Mouse (Mus musculus) C2C12 (cell line): ENCODE measurements at regions not wholly inside any gene's neighbourhood (a gene's known extent, or its start where the extent isn't known, plus 50 kb on each side); places are given as distances from the start of the nearest gene placed in this dataset.

Experiments used
- CEBPB ChIP-seq: IDR thresholded peaks from one replicate; pipeline ENCODE4 v1.6.1; 2011; ENCODE audit warnings: low read depth, mild to moderate bottlenecking, control low read depth, moderate library complexity
- CTCF ChIP-seq: IDR thresholded peaks from one replicate; pipeline ENCODE4 v1.5.1; 2011; ENCODE audit not compliant: control insufficient read depth, insufficient read depth, insufficient read length
- FOSL1 ChIP-seq: IDR thresholded peaks from one replicate; pipeline ENCODE4 v1.8.0; 2011; ENCODE audit warnings: mild to moderate bottlenecking, low read length; ENCODE audit not compliant: poor library complexity, insufficient read depth, severe bottlenecking
- MAX ChIP-seq: IDR thresholded peaks from one replicate; pipeline ENCODE4 v1.6.1; 2011; ENCODE audit warnings: mild to moderate bottlenecking, control low read depth
- MYOD1 ChIP-seq: IDR thresholded peaks from one replicate; pipeline ENCODE4 v1.6.1; 2011; ENCODE audit warnings: low read depth; ENCODE audit not compliant: control insufficient read depth, insufficient read length
- MYOG ChIP-seq: IDR thresholded peaks from one replicate; pipeline ENCODE4 v1.6.1; 2011; ENCODE audit not compliant: control insufficient read depth, insufficient read length; ENCODE audit errors: extremely low read depth
- USF1 ChIP-seq: IDR thresholded peaks from one replicate; pipeline ENCODE4 v1.6.1; 2011; ENCODE audit warnings: low read depth, mild to moderate bottlenecking, control low read depth, moderate library complexity

DNA sequence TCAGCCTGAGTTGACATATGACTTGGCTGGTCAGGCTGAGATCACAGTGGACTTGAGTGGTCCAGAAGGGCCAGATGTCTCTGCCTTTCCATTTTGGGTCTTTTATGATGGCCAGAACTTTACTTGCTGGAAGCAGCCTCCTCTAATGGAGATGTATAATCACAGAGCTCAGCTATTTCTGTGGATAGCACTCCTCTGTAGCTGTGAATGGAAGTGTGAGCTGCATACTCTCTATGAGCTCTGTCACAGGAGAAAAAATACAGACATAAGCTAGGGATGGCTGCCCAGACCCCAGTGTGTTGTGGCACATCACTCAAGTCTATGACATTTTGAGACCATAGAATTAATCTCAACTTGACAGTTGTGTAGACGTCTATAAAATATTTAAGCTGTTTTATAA lies 284.3 kb upstream of the Kif2a start:
- TF ChIP-seq CTCF (no peak), USF1 (no peak), MAX (no peak), CEBPB (no peak), MYOG (no peak), MYOD1 (no peak), FOSL1 (no peak)
